In the genomic region with DNA sequence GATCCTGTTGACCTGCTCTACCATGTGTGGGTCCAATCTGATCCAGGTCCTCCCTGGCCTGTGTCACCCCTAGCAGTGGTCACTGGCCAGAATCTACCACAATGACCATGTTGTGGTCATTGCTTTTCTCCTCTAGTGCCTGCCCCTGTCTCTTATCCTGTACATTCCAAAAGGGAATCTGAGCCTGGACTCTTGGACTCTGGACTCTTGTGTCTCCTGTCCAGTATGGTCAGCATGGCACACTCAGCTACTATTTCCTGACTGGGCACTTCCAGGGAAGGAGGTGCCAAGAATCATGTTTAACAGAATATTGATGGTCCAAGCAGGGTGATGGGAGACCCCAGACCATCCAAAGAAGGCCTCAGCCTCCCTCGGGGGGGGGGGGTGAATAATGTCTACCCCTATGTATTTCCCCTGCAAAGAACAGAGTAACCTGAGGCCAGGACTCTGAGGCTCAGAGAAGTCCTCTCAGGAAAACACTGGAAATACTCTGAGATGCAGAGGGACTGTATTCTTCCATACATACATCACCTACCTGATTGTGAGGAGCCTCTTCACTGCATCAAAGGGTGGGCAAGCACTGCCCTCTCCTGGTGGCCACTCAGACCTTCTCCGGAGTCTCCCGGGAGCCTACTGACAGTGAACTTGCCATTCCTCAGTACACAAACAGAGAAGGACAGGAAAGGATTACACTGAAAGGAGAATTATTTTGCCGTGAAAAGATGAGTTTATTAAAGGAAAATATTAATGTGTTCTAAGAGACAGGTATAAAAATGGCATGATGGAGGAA, we compare ENCODE assay signal across 12 mouse cellular contexts. TPM values are rescaled to one million over a fixed set of nuclear protein-coding genes. Genes with fewer than 3 reads are reported as not detected.
DNase-seq lines count a peak whose midpoint lies in the region; ATAC-seq and TF ChIP-seq lines count a peak whose summit lies in the region.
"Had no signal": no experiment of that assay in that cellular context is flagged by ENCODE, and none has a peak within 500 bp of the region (broad histone marks: within the 10 kb centered on the region; RNA-seq: fewer than 3 reads in every experiment).

No protein-coding gene starts in this region.

- peak; percentile 10 for DNase-seq in forebrain, embryonic 14.5 days (ENCODE audit: low spot score)
- DNase-seq in liver, adult 2 months (ENCODE audit: extremely low read depth, low read depth, low spot score), result peak; percentile 73
- no peak for DNase-seq in liver, embryonic 11.5 days (ENCODE audit: low spot score)
- peak; percentile 49 for DNase-seq in retina, postnatal 7 days (ENCODE audit: low read depth, low spot score)
- DNase-seq in urinary bladder, postnatal 36 days (ENCODE audit: low spot score in 2 of 2), result no peak
- no peak for DNase-seq in spleen, postnatal 10 days (ENCODE audit: low spot score in 2 of 2)
- DNase-seq: thymus, postnatal 4 days had no signal

- no peak overlapping the region for H3K4me3 ChIP-seq in forebrain, embryonic 14.5 days (ENCODE audit: low read depth, low read length)
- no peak overlapping the region for H3K4me3 ChIP-seq in forebrain, embryonic 12.5 days (replicated peaks)
- H3K4me3 ChIP-seq in liver, adult 2 months (ENCODE audit: insufficient read depth, low read depth, low read length), result no peak overlapping the region
- no peak overlapping the region for H3K4me3 ChIP-seq in liver, embryonic 11.5 days (ENCODE audit: low read depth, low read length)
- H3K4me3 ChIP-seq: limb, embryonic 12.5 days; myocyte had no signal

- no peak overlapping the region for H3K4me2 ChIP-seq in forebrain, embryonic 14.5 days (ENCODE audit: low read length)
- H3K4me2 ChIP-seq in forebrain, embryonic 12.5 days, result no peak overlapping the region
- H3K4me2 ChIP-seq in liver, embryonic 11.5 days, result no peak overlapping the region
- H3K4me2 ChIP-seq: limb, embryonic 12.5 days had no signal

- H3K9ac ChIP-seq in forebrain, embryonic 14.5 days (ENCODE audit: low read length), result no peak overlapping the region
- no peak overlapping the region for H3K9ac ChIP-seq in forebrain, embryonic 12.5 days
- no peak overlapping the region for H3K9ac ChIP-seq in liver, adult 2 months (ENCODE audit: low read depth, low read length)
- no peak overlapping the region for H3K9ac ChIP-seq in liver, embryonic 11.5 days (ENCODE audit: low read depth, low read length)
- H3K9ac ChIP-seq: limb, embryonic 12.5 days had no signal

- no peaks in the 10 kb centered on the region for H3K79me2 ChIP-seq in liver, adult 2 months (ENCODE audit: control insufficient read depth, insufficient read depth, low read length)

- no peak for TF ChIP-seq POLR2A in liver, adult 2 months (IDR thresholded peaks at IDR 0.05; ENCODE audit: extremely low read depth, insufficient read depth, low read length)

- H3K27ac ChIP-seq in forebrain, embryonic 14.5 days (ENCODE audit: low read depth, low read length), result no peak overlapping the region
- H3K27ac ChIP-seq in forebrain, embryonic 12.5 days, result no peak overlapping the region
- no peak overlapping the region for H3K27ac ChIP-seq in liver, adult 2 months (replicated peaks; ENCODE audit: insufficient read depth, low read depth, low read length)
- H3K27ac ChIP-seq in liver, embryonic 11.5 days (ENCODE audit: low read depth, low read length), result no peak overlapping the region
- H3K27ac ChIP-seq: limb, embryonic 12.5 days had no signal

- H3K36me3 ChIP-seq in forebrain, embryonic 14.5 days (ENCODE audit: control insufficient read depth, insufficient read depth, low read length), result no peaks in the 10 kb centered on the region
- H3K36me3 ChIP-seq in forebrain, embryonic 12.5 days (replicated peaks), result no peaks in the 10 kb centered on the region
- H3K36me3 ChIP-seq in liver, adult 2 months (ENCODE audit: control insufficient read depth, insufficient read depth, low read length), result no peaks in the 10 kb centered on the region
- H3K36me3 ChIP-seq in liver, embryonic 11.5 days (ENCODE audit: control insufficient read depth, insufficient read depth, low read length), result no peaks in the 10 kb centered on the region
- H3K36me3 ChIP-seq: limb, embryonic 12.5 days had no signal

- TF ChIP-seq CTCF in liver, adult 2 months (IDR thresholded peaks at IDR 0.05; ENCODE audit: low read depth, low read length), result no peak

- WGBS in forebrain, embryonic 14.5 days, result 59% methylated on average over 4 of the region's 4 CpGs
- WGBS in forebrain, embryonic 12.5 days, result 58% methylated on average over 4 of the region's 4 CpGs
- 51% methylated on average over 4 of the region's 4 CpGs for WGBS in liver, adult 2 months
- WGBS in liver, embryonic 11.5 days, result 57% methylated on average over 4 of the region's 4 CpGs

- H3K9me3 ChIP-seq in forebrain, embryonic 14.5 days (replicated peaks; ENCODE audit: control insufficient read depth, low read length), result no peaks in the 10 kb centered on the region; the same call in 1 of the 2 replicates
- H3K9me3 ChIP-seq in forebrain, embryonic 12.5 days, result no peaks in the 10 kb centered on the region
- no peaks in the 10 kb centered on the region for H3K9me3 ChIP-seq in liver, embryonic 11.5 days (ENCODE audit: control insufficient read depth, low read length)
- H3K9me3 ChIP-seq: limb, embryonic 12.5 days had no signal

- H3K4me1 ChIP-seq in forebrain, embryonic 14.5 days (ENCODE audit: control insufficient read depth, insufficient read depth, low read length), result no peaks in the 10 kb centered on the region
- no peaks in the 10 kb centered on the region for H3K4me1 ChIP-seq in forebrain, embryonic 12.5 days
- no peaks in the 10 kb centered on the region; the same call in 1 of the 2 replicates for H3K4me1 ChIP-seq in liver, adult 2 months (ENCODE audit: control insufficient read depth, insufficient read depth, low read length)
- H3K4me1 ChIP-seq in liver, embryonic 11.5 days (replicated peaks; ENCODE audit: control insufficient read depth, insufficient read depth, low read length), result no peaks in the 10 kb centered on the region
- H3K4me1 ChIP-seq: limb, embryonic 12.5 days had no signal

- no peak for ATAC-seq in forebrain, embryonic 14.5 days
- ATAC-seq in forebrain, embryonic 12.5 days (ENCODE audit: low FRiP score), result no peak
- no peak for ATAC-seq in liver, embryonic 11.5 days (replicated peaks; ENCODE audit: low FRiP score)
- ATAC-seq in erythroid progenitor cell, adult 5-6 weeks (replicated peaks; ENCODE audit: low FRiP score, poor library complexity, severe bottlenecking), result peak; percentile 53; the same call in 1 of the 2 replicates

- H3K27me3 ChIP-seq in forebrain, embryonic 14.5 days (replicated peaks; ENCODE audit: control insufficient read depth, insufficient read depth, low read length), result no peaks in the 10 kb centered on the region
- no peaks in the 10 kb centered on the region for H3K27me3 ChIP-seq in forebrain, embryonic 12.5 days
- H3K27me3 ChIP-seq in liver, adult 2 months (ENCODE audit: control insufficient read depth, insufficient read depth, low read length), result no peaks in the 10 kb centered on the region
- H3K27me3 ChIP-seq in liver, embryonic 11.5 days (replicated peaks; ENCODE audit: control insufficient read depth, insufficient read depth, low read length), result no peaks in the 10 kb centered on the region

RNA-seq across cellular contexts. Expression of a gene that starts 1.4 kb away (rescaled TPM):
- not detected in 2 replicates for polyA plus RNA-seq in forebrain, embryonic 14.5 days (2014; fragmentation: Nextera tagmentation; extraction: Ambion mirVana)
- polyA plus RNA-seq in forebrain, embryonic 12.5 days (2016; fragmentation: Nextera tagmentation; extraction: Ambion mirVana), result not detected in 2 replicates
- not detected in 2 replicates for total RNA-seq in liver, adult 2 months (2014; rRNA removed)
- not detected in 2 replicates for polyA plus RNA-seq in liver, adult 2 months (2012; rRNA removed)
- not detected in 2 replicates for polyA plus RNA-seq in liver, embryonic 11.5 days (2014; fragmentation: Nextera tagmentation; extraction: Ambion mirVana)
- not detected in 2 replicates for total RNA-seq in erythroid progenitor cell, adult 5-6 weeks (2015; ENCODE audit: low replicate concordance)
- total RNA-seq in erythroid progenitor cell, adult 5-6 weeks (2017; ENCODE audit: low replicate concordance), result not detected in 2 replicates
- total RNA-seq: heart, adult 18-20 months had no signal
- polyA plus RNA-seq: limb, embryonic 12.5 days; myocyte had no signal

RNA-seq across cellular contexts. Expression of a gene that starts 10.0 kb away (rescaled TPM):
- not detected in 2 replicates for polyA plus RNA-seq in forebrain, embryonic 14.5 days (2014; fragmentation: Nextera tagmentation; extraction: Ambion mirVana)
- not detected in 2 replicates for polyA plus RNA-seq in forebrain, embryonic 12.5 days (2016; fragmentation: Nextera tagmentation; extraction: Ambion mirVana)
- not detected in 2 replicates for total RNA-seq in liver, adult 2 months (2014; rRNA removed)
- not detected in 2 replicates for polyA plus RNA-seq in liver, adult 2 months (2012; rRNA removed)
- polyA plus RNA-seq in liver, embryonic 11.5 days (2014; fragmentation: Nextera tagmentation; extraction: Ambion mirVana), result not detected in 2 replicates
- total RNA-seq in erythroid progenitor cell, adult 5-6 weeks (2015; ENCODE audit: low replicate concordance), result not detected in 2 replicates
- not detected in 2 replicates for total RNA-seq in erythroid progenitor cell, adult 5-6 weeks (2017; ENCODE audit: low replicate concordance)
- total RNA-seq: heart, adult 18-20 months had no signal
- polyA plus RNA-seq: limb, embryonic 12.5 days; myocyte had no signal

RNA-seq across cellular contexts. Expression of a gene that starts 13.9 kb away (rescaled TPM):
- not detected in 2 replicates for polyA plus RNA-seq in forebrain, embryonic 14.5 days (2014; fragmentation: Nextera tagmentation; extraction: Ambion mirVana)
- not detected in 2 replicates for polyA plus RNA-seq in forebrain, embryonic 12.5 days (2016; fragmentation: Nextera tagmentation; extraction: Ambion mirVana)
- total RNA-seq in liver, adult 2 months (2014; rRNA removed), result not detected in 2 replicates
- polyA plus RNA-seq in liver, adult 2 months (2012; rRNA removed), result not detected in 2 replicates
- not detected in 2 replicates for polyA plus RNA-seq in liver, embryonic 11.5 days (2014; fragmentation: Nextera tagmentation; extraction: Ambion mirVana)
- not detected in 2 replicates for total RNA-seq in erythroid progenitor cell, adult 5-6 weeks (2015; ENCODE audit: low replicate concordance)
- total RNA-seq in erythroid progenitor cell, adult 5-6 weeks (2017; ENCODE audit: low replicate concordance), result not detected in 2 replicates
- total RNA-seq: heart, adult 18-20 months had no signal
- polyA plus RNA-seq: limb, embryonic 12.5 days; myocyte had no signal

RNA-seq across cellular contexts. Expression of a gene that starts 22.5 kb away (rescaled TPM):
- polyA plus RNA-seq in forebrain, embryonic 14.5 days (2014; fragmentation: Nextera tagmentation; extraction: Ambion mirVana), result not detected in 2 replicates
- polyA plus RNA-seq in forebrain, embryonic 12.5 days (2016; fragmentation: Nextera tagmentation; extraction: Ambion mirVana), result not detected in 2 replicates
- total RNA-seq in liver, adult 2 months (2014; rRNA removed), result not detected in 2 replicates
- not detected in 2 replicates for polyA plus RNA-seq in liver, adult 2 months (2012; rRNA removed)
- polyA plus RNA-seq in liver, embryonic 11.5 days (2014; fragmentation: Nextera tagmentation; extraction: Ambion mirVana), result not detected in 2 replicates
- not detected in 2 replicates for total RNA-seq in erythroid progenitor cell, adult 5-6 weeks (2015; ENCODE audit: low replicate concordance)
- not detected in 2 replicates for total RNA-seq in erythroid progenitor cell, adult 5-6 weeks (2017; ENCODE audit: low replicate concordance)
- total RNA-seq: heart, adult 18-20 months had no signal
- polyA plus RNA-seq: limb, embryonic 12.5 days; myocyte had no signal

RNA-seq across cellular contexts. Expression of a gene that starts 31.1 kb away (rescaled TPM):
- not detected in 2 replicates for polyA plus RNA-seq in forebrain, embryonic 14.5 days (2014; fragmentation: Nextera tagmentation; extraction: Ambion mirVana)
- not detected in 2 replicates for polyA plus RNA-seq in forebrain, embryonic 12.5 days (2016; fragmentation: Nextera tagmentation; extraction: Ambion mirVana)
- not detected in 2 replicates for total RNA-seq in liver, adult 2 months (2014; rRNA removed)
- polyA plus RNA-seq in liver, adult 2 months (2012; rRNA removed), result not detected in 2 replicates
- not detected in 2 replicates for polyA plus RNA-seq in liver, embryonic 11.5 days (2014; fragmentation: Nextera tagmentation; extraction: Ambion mirVana)
- total RNA-seq in erythroid progenitor cell, adult 5-6 weeks (2015; ENCODE audit: low replicate concordance), result not detected in 2 replicates
- total RNA-seq in erythroid progenitor cell, adult 5-6 weeks (2017; ENCODE audit: low replicate concordance), result not detected in 2 replicates
- total RNA-seq: heart, adult 18-20 months had no signal
- polyA plus RNA-seq: limb, embryonic 12.5 days; myocyte had no signal

Comparison
In these comparisons a context has a peak if more than half of its experiments do, and no peak if none do; other contexts are left out.
1. DNase-seq: peak in forebrain, embryonic 14.5 days (single experiment), liver, adult 2 months (single experiment) and retina, postnatal 7 days (single experiment); none in liver, embryonic 11.5 days (single experiment), urinary bladder, postnatal 36 days (0 of 2) and spleen, postnatal 10 days (0 of 2).